Mouse (Mus musculus): ENCODE results near the gene 1700012B07Rik.

Gene 1700012B07Rik

DNA sequence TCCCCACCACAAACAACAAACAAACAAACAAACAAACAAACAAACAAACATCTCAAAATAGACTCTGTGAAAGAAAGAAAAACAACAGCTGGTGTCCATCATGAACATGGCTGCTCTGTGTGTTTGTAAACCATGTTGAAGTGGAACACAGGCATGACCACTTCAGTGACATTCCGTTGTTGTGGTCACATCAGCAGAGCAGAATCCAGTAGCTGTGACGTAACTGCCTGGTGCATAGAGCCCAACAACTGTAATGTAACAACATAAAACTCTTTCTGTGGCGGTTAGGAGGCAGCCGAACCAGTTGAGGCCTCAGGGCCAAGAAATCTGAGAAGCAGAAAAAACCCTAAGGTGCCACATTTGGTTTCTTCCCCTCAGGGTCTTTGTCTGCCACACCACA lies 17.8 kb upstream of the 1700012B07Rik start:
- no peak for DNase-seq

DNA sequence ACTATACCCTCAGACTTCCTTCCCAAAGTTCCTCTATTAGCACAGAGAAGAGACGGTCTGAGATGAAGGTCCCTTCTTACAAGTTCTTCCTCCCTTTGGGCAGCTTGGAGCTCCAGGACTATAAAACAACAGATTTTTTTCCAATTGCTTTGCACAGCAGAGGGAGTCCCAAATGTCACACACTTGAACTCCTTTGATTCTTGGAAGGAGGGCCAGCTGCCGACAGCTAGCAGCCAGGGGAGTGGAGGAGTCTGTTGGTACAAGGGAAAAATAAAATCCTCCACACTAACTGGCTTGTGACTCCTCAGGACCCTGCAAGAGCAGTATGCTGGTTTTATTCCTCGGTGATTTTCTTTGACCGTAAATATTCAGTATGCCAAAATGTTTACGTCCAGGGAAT lies 16.6 kb upstream of the 1700012B07Rik start:
- no peak for DNase-seq

DNA sequence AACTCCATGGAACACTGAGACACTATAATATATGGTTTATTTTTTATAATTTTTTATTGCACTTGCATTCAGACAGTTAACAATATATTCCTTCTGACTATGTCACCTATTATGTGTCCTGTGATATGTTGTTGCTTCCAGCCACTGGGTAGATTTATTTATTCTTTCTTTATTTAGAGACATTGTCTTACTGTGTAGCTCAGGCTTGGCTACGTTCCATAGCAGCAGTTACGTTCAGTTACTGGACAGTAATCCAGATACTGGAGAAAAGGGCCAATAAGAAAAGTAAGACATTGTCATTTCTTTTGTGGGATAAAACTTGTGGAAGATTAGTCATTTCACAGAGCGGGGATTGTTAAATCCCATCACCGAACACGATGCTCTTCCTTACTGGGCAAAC lies 2.5 kb upstream of the 1700012B07Rik start:
- no peak for DNase-seq

DNA sequence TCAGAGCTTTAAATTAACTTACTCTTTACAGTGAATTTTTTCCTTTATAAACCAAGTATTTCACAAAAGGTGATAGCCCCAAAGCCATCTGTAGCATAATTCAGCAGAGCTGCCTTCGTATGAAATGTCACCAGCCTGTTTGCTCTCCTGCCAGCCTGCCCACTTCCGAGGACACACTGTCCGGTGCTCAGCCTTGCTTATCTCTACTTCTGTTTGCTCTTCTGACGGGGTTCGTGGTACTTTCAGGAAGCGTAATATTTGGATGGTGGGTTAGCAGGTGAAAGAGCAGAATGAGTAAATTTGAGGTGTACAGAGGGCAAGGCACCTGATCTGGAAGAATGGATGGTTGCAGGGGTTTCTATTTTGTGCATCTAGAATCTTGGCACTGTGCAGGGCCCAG lies 5.6 kb downstream of the 1700012B07Rik start:
- DNase-seq, result no peak

DNA sequence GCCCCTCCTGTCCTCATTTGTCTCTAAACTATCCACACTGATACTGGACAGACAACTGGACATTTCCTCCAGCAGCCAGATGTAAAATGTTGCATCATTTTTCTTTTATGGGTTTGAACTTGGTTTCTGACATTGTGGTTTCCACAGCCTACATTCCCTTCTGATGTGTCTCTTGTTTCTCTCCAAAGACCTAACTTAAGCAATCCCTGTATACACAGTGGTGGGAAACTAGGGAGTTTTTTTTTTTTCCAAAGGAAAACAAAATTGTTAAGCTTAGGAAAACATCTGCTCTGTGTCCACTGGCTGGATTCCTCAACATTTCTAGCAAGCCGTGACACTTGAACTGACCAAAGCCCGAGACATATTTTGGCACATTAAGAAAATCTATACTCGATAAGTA lies 10.4 kb downstream of the 1700012B07Rik start:
- DNase-seq, result peak; percentile 27

DNA sequence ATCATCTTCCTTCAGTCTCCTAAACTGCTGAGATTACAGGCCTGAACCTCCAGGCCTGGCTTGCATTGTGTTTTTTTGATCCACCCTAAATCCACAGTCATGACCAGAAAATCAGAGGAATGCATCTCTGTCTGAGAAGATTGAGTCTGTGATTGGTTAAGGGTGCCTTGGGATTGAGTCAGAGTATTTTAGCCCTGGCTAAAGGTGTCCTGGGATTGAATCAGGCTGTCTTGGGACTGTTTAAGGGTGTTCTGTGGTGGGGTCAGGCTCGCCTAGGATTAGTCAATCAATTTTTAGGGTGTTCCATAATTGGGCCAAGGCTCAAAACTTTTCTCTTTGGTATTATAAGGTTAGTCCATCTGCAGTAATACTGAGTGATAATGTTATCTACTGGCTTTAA lies 10.9 kb downstream of the 1700012B07Rik start:
- no peak for DNase-seq

DNA sequence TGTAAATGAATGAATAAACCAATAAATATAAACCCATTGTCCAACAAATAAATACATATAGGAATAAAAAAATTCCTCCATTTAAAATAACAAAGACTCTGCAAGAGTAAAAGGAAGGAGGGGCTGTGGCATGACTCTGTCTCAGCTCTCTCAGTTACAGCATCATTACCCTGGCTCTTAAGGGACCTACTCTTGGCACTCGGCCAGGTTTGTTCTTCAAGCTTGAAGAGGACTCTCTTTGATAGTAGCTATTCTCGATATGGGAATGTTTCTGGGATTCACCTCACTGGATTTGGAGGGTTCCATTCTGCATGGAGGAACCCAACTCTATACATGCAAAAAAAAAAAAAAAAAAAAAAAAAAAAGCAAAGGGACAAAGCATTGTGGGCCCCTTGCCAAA lies 16.1 kb downstream of the 1700012B07Rik start:
- no peak for DNase-seq

DNA sequence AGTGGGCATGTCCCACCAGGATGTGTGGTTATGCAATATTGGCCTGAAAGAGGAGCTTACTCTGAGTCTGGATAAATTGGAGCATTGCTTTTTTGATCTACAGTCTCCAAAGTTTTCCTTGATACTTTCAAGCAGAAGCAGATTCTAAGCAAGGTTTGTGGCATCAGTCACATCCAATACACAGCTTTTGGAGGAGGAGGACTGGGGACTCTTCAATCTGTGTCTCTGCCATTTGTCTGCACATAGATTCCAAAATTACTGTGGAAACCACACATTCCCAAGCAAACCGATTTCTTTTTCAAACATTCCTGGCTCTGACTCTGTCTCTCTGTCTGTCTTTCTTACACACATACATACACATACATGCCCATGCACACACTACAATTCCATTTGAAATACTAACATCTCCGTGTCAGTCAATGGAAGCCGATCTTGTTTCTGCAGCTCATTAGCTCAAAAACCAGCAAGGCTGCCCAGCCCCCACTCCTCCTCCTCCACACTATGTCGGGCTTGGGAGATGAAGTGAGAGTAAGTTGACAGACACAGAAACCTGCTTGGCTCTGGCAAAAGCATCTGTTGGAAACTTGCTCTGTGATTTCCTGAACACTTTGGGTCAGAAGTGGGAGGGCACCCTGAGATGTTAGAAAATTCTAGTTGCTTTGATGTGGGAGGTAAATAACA lies 18.5 kb downstream of the 1700012B07Rik start:
- no peak for DNase-seq

DNA sequence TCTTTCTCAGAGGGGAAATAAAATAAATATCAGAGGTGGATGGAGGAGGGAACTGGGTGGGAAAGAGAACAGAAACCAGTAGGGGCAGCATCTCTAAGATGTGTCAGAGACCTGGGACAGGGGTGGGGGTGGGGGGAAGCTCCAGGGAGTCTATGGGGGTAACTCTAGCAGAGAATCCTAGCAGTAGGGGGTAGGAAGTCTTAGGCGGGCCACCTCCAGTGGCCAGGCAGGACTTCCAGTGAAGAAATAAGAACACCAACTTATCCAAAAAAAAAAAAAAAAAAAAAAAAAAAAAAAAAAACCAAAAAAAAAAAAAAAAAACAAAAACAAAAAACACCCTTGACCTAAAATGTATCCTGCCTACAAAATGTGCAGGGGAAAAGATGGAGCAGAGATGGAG lies 26.3 kb downstream of the 1700012B07Rik start:
- DNase-seq, result no peak

DNA sequence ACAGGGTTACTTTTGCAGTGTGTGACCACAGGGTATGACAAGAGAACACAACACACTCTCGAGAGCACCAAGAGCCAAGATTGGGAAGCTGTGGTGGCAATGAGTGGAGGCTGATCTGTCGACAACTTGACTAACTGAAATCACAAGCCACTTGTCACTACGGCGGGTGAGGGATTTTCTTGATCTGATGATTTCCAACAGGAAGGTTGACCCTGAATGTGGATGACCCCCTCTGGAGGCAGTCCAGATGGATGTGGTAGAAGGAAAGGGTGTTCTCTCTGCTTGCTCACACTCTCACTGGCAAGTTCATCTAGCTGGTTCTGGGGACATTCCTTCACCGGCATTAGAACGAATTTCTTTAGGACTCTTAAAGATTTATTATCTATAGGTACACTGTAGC lies 30.3 kb downstream of the 1700012B07Rik start:
- DNase-seq, result no peak

DNA sequence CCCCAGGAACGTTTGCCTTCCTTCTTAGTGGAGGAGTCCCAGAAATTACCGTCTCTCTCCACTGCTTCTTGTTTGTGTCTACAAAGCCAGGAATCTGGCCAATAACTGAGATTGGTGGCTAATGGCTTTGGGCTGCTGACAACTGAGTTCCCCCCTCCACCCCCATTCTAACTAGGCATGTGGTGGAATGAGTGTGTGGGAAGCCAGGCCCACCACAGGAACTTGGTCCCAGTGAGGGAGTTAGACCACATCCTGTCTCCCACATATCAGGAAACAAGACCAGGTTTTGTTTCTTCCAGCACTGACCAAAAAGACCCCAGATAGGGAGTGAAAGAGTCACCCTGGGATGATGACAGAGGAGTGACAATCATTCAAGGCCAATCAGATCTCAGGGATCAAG lies 32.3 kb downstream of the 1700012B07Rik start:
- no peak for DNase-seq

DNA sequence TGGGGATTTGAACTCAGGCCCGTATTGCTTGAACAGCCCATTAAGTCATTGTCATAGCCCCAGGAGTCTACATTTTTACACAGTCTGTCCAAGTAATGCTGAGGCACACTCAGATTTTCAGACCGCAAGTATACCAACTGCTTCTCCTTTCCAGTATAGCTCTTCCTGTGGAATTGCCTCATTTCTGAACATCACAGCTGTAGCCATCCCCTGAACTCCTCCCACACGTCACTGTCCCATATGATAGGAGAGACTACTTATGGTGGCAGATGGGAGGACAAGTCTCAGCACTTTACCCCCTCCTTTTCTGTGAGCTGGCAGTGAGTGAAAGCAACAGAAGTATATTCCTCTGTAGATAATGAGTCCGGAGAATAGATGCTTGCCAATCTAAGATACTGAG lies 34.3 kb downstream of the 1700012B07Rik start:
- DNase-seq, result no peak

DNA sequence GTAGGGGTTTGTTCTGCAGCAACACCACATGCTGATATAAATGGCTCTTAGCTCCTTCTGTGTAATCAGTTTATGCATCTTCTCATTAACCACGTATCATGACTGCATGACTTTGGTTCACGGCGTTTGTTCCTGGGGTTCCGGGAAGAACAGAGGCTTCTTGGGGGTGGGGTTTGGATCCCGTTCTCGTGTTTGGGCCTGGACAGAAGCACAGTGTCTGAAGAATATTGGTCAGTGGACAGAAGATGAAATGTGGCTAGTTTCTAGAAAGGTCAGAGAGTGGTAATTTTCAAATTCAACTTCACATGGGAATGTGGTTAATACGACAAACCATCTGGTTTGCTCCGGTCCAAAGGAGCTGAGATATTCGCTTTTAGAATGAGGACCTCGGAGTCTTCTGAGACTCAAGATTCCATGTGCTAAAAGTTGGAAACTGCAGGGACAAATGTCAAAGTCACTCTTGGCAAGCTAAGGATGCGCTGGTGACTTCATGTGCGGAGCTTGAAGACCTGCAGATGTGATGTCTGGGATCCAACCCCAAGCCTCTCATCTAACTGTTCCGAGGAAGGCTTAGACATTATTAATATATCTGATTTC lies 35.3 kb downstream of the 1700012B07Rik start:
- peak; percentile 33 for DNase-seq

DNA sequence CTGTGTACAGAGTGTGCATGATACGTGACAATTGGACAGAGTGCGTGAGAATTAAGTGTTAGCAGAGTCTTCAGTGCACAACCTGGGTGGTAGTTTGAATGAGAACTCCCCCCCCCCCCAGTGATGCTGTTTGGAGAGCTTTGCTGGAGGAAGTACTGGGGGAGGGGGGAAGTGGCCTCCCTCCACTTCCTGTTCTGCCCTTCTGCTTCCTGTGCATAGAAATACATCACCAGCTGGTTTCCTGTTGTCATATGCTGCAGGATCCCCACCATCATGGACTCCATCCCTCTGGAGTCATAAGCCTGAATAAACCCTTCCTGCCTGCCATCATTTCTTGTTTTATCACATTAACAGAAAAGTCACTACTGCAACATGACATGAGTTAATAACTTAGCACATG lies 35.9 kb downstream of the 1700012B07Rik start:
- no peak for DNase-seq

DNA sequence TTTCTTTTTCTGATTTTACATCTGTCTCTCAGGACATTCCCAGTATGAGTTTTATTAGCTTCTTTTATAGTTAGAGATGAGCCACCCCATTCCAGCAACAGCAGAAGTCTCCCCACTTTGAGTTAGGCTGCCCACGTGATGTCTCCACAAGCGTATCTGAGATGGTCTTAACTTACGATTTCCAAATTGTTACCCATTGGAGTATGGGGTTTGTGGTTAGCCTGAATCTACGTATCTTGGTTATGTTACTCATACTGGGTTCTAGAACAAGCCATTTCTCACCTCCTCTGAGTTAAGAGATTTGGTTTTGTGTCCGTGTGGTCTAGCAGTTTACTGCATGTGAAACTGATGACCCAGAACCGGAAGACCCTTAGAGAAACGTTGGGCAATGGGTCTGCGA lies 37.6 kb downstream of the 1700012B07Rik start:
- no peak for DNase-seq

DNA sequence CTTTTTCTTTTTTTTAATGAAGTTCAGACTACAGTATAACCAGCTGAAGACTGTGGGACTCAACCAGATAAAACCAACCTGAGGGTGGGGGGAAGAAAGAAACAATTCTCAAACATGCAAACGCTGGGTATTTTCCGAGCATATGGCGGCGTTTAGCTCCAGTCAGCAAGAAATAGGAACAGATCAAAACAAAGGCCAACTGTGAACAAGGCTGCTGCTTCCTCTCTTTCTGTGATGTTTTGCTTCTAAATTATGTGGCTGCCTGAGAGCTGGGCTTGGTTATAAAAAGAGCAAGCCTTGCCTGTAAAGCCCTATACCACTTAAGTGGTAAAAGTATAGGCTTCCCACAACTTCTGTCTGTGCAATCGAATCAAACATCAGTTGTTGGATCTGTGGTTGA lies 42.5 kb downstream of the 1700012B07Rik start:
- DNase-seq, result no peak

DNA sequence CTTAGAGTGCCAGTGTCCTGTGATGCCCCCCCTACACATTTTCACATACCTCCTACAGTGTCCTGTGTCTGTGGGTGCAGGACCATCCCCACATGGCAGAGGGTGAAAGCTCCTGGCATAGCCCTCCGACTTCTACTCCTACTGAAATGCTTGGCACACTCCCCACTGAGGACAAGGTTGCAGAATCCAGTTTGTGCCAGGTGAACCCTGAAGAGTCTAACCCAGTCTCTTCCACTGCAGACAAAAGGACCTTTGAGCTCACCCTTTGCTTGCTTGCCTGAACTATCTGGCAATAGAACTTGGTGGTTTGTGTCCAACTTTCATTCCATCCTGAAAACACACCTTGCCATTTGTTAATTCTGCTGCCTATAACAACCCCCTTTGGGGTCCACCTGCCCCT lies 56.5 kb downstream of the 1700012B07Rik start:
- no peak for DNase-seq

DNA sequence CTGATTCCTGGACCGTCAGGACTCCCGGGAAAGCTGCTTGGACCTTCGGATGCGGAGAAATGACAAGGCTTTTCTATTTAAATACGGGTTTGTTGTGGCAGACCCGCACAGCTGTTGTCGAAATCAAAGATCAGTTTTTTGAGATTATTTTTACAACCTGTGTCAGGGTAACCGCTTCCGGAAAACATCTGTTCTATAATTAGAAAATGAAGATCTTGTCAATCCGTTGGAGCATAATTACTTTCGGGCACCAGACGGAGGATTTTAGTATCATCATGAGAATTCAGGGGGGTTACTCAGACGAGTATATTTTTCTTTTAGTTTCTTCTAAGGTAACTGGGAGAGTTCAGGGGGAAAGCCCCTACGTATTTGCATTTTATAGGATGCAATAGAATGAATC lies 57.7 kb downstream of the 1700012B07Rik start:
- no peak for DNase-seq

DNA sequence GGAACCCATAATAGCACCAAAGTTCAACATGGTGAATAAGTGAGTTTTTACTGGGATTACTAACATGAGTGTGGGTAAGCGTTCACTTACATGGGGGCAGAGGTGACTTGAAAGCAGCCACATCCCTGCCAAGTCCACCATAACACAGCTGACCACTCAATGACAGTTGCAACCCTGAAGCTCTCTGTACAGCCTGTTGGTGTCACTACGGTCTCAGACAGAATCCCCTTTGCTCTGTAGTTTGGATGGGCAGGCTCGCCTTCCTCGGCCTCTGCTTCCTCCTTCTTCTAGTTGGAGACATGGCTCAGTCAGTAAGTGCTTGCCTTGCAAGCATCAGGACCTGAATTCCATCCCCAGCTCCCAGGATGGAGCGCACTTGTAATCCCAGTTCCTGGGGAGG lies 58.8 kb downstream of the 1700012B07Rik start:
- no peak for DNase-seq

DNA sequence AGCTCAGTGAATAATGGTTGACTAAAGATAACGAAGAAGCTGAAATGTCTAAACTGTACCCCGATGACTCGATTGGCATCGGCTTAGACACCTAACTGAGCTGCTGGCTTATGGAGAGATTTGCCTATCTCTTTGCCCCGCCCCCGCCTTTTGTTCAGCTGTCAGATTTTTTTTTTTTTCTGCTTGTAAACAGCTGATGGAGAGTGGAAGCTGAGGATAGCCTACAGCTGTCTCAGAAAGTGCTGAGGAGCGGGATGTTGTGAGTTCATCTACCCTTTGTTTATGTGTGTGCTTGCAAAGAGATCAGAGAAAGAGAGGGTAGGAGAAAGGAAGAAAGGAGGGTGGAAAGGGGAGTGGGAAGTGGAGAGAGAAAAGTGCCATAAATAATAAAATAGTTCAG lies 67.8 kb downstream of the 1700012B07Rik start:
- no peak for DNase-seq

DNA sequence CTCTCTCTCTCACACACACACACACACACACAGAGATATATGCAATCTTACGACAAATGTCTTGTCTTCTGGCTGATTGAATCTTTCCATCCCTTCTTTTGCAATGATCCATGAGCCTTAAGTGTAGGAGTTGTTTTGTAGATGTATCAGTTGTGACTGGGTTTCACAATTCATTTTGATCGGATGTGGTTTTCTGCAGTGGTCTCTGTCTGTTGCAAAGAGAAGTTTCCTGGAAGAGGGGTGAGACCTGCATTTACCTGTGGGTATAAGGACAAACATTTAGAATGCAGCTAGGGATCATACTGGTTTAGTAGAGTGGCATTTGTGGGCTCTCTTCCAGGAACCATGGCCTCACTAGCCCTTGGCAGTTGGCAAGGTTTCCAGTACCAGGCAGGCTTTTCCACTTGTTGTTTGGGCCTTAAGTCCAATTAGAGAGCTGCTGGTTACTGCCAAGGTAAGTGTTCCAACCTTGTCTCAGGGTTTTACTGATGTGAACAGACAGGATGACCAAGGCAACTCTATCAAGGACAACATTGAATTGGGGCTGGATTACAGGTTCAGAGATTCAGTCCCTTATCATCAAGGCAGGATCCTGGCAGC lies 69.1 kb downstream of the 1700012B07Rik start:
- peak; percentile 12 for DNase-seq

DNA sequence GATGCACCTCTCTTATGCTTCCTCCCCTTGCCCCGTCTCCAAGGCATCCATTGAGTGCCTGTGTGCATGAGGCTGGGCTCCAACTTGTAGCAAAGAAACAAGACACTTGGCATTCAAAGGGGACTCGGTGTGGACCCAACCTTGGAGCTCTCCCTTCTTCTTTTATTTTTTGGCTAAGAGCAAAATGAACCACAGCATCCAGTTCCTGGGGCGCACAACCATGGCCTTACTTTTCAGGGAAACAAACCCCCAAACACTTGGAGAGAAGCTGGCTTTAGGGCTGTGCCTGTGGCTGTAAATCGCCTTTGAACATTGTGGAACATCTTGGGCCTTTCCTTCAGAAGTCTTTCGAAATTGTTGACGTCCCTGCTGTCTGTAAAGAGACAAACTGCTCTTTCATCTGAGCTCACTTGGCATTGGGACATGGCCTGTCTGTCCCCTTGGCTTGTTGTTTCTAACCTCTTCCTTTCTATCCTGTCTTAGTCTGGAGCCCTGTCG lies 73.7 kb downstream of the 1700012B07Rik start:
- no peak for DNase-seq

DNA sequence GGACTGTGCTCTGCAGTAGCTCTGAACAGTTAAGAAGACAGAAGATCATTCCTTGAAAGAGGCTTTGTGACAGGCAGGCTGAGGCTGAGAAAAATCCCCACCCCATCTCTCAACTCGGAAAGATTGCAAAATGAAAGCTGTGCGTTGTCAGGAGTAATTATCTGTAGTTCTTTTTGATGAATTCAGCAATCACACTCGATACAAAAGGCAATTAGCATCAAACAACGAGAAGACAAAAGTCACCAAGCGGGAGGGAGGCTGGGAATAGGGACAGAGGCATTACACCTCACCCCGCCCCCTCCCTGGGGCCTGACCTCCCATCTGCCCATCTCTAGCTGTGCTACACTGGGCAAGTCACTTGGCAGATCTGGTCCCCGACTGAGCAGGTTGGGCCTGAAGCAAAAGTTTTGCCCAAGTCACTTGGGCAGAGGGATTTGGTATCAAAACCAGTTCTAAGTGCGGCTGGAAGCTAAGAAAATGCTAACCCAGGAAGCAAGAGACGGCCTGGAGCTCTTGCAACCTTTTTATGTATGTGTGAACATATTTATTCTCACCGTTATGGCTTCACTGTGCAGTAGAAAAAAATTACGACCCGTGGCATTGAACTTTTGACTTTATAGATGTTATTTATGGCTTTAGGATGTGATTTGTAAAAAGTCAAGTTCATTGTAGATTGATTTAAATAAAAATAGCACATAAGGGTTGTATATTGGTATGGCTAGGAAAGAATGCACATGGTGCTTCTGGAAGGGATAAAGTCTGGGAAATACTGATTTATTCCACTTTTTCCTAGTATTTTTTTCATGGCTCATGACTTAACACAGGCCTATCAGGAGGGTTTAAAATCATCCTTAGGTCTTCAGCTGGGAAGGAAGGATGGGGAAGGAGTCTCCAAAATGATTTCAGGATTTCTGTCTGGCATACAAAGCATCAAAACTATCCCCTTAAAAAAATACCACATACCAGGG lies 75.9 kb downstream of the 1700012B07Rik start:
- no peak for DNase-seq
